Mouse (Mus musculus): ENCODE data around the gene Saal1.

- peak; percentile 89 for TF ChIP-seq CTCF (IDR thresholded peaks at IDR 0.05; ENCODE audit: low read depth, low read length)
- no peak for TF ChIP-seq POLR2A (IDR thresholded peaks at IDR 0.05; ENCODE audit: insufficient read depth, low read length)
- no peak for TF ChIP-seq EP300 (IDR thresholded peaks at IDR 0.05; ENCODE audit: insufficient read depth, low read depth, low read length)
These were observed 45.2 kb downstream of the Saal1 start for GRCm38 (mm10) chr7:46665236-46665635.

All from ES-Bruce4 (cell line).